Mouse (Mus musculus): ENCODE results near the gene Gm47995. TPM values are rescaled to one million over a fixed set of nuclear protein-coding genes. Genes with fewer than 3 reads are reported as not detected.

Gm47995 gene
- total RNA-seq, 1 experiment from 2014 or later: not detected

DNA sequence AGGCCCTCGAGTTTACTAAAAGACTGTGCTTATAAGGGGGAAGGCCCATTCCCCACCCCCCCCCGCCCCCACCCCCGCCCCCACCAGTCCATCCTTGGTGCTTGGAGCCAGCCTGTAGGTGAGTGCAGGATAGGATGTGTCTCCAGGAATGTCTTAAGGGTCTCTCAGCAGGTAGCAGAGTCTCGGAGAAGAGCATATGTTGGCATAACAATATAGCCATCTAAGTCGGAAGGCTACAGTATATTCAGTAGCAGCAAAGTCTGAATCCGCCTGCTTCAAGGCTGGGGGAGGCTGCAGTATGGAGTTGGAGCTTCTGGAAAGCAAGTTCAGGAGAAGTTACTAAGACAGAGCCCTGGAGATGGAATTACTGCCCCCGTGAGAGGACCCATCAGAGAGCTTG lies 21.9 kb downstream of the Gm47995 start:
- no peak for ATAC-seq (ENCODE audit: extremely low read depth, insufficient number of reproducible peaks, low FRiP score, poor library complexity, severe bottlenecking)

DNA sequence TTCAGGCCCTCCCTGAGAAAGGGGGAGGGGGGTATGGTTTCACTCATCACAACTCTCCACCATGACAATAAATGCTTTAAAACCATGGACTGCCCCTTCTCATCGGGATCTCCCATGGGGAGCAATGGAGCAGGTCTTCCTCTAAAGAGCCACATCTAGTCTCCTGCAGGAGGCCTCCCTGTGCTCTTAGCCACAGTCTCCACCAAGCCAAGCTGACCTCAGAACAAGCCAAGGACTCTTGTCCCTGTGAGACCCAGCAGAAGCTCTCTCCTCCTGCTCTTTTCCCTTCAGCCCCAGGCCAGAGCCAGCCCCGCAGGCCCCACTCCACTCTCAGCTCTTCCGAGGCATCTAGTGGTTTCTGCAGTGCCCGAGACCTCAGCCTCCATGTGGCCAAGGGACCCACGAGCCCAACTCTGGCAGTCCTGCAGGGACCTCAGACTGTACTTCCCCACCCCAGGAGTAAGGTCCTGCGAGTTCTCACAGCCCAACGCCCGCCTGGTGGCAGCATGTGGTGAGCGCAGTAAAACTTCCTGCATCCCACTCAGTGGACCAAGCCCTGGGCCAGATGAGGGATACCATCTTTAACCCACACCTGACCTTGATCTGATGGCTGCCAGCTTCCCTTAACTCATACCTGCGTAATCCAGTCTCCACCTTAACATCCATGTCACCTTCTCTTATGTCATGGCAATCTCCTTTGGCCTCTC lies 24.5 kb downstream of the Gm47995 start:
- ATAC-seq (ENCODE audit: extremely low read depth, insufficient number of reproducible peaks, low FRiP score, poor library complexity, severe bottlenecking): 0 out of 2 replicates have a peak, but pooled peaks have one; percentile 19

DNA sequence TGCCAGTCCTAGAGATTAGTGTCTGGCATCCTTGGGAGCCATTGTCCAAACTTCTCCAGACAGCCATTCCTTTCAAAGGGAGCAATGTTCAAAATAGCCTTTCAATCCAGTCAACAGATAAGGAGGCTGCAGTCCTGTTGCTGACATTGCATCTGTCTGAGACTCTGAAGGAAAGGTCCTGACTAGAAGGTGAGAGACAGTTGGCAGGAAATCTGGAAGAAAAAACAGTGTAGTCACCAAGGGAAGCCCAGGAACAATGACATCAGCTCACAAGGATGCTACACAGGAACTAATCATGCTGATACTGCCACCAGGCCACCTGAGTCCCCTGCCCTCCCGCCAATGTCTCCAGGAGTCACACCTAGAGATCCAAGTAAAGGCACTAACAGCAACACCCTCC lies 25.1 kb downstream of the Gm47995 start:
- no peak for ATAC-seq (ENCODE audit: extremely low read depth, insufficient number of reproducible peaks, low FRiP score, poor library complexity, severe bottlenecking)

DNA sequence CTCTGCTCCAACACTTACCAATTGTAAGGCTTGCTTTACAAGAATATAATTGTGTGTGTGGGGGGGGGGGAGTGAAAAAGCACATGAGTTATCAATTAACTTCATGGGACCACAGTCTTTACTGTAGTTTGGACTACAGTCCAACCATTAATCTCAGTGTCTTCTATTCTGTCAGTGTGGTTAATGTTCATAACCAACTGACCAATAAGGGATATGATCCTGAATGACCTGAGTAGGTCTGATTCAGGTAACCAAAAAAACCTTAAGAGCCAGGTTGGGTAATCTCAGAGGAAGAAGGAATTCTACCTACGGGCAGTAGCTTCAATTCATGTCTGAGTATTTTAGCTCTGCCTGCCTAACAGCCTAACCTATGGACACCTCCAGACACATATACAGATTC lies 26.3 kb downstream of the Gm47995 start:
- ATAC-seq (ENCODE audit: extremely low read depth, insufficient number of reproducible peaks, low FRiP score, poor library complexity, severe bottlenecking): no peak

- ATAC-seq (ENCODE audit: extremely low read depth, insufficient number of reproducible peaks, low FRiP score, poor library complexity, severe bottlenecking): no peak
These were observed 29.3 kb downstream of the Gm47995 start for GRCm38 (mm10) chr1:151227506-151227905.

DNA sequence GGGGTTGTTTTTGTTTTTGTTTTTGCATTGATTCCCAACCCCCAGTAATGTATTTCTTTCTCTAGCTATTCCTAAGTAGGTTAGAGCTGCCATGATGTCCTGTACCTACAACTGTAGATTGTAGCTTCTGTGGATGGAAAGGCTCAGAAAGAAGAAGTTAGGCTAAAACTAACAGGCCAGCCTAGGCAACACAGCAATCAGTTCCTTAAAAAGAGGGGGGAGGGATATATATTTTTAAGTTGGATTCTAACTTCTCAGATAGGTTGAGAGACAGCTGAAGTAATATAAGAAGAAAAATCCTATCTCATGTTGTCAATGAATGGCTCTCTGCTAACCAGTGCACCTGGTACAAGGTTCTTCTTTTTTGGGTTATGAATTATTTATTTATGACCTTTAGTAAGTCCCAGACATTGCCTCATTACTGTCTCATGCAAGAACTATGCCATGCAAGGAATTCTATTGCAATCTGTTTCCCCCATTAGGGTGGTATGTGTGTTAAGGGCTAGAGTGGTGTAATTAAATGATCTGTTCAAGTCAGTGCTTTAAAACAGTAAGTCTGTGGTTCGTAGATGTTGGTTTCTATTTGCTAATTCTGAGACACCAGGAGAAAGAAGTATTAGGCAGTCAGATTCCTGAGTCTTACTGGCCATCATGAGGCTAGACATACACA lies 30.2 kb downstream of the Gm47995 start:
- no peak for ATAC-seq (ENCODE audit: extremely low read depth, insufficient number of reproducible peaks, low FRiP score, poor library complexity, severe bottlenecking)

DNA sequence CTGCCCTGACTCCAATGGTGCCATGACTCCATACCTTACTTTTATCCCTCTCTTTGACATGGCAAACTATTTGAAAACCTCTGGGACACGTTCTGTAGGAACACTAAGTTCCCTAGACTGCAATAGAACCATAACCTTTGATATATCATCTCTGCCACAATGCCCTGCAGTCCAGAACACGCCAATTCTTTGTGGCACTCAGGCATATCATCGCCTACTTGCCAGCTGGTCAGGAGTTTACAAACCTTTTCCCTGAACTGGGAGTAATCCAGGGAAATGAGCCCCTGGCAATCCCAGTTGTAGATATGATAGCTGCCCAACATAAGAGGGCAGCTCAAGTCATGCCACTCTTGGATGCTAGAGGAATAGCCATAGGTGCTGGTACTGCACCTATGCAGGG lies 34.1 kb downstream of the Gm47995 start:
- no peak for ATAC-seq (ENCODE audit: extremely low read depth, insufficient number of reproducible peaks, low FRiP score, poor library complexity, severe bottlenecking)

- no peak for ATAC-seq (ENCODE audit: extremely low read depth, insufficient number of reproducible peaks, low FRiP score, poor library complexity, severe bottlenecking)
These were observed 35.5 kb downstream of the Gm47995 start for GRCm38 (mm10) chr1:151233756-151234155.

- ATAC-seq (ENCODE audit: extremely low read depth, insufficient number of reproducible peaks, low FRiP score, poor library complexity, severe bottlenecking): no peak
These were observed 37.3 kb downstream of the Gm47995 start for GRCm38 (mm10) chr1:151235574-151235973.

DNA sequence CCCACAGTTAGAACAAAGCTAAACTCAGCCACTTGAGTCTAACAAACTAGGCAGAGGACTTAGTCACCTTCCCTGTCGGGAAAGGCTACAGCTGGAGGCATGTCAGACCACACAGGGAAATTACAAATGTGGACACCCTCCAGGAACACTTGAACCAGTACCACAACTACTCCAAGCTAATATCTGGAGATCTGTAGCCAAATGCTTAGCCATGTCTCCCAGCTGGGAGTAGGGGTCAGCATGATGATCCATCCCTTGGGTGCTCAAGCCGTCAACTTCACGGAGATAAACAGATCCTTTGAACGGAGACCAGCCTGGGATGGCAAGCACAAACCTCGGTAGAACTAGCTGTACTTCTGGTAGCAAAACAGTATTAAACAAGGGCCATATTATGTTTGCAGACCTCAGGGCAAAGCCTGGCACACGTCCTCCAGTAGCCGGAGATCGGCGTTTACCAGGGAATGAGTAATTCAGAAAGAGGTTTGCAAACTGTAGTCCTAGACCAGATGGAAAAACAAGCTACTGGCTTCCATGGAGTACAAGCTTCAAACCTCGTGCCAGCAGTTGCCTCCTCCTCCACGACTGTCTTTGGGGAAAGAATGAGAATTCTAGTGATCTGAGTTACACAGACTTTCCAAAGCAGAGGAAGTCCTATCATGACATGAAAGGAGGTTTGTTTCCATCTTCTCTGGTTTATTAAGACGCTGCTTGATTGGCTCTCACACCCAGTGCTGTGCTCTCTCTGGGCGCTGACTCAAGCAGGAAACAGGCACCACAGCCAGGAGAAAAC lies 38.1 kb downstream of the Gm47995 start:
- ATAC-seq (ENCODE audit: extremely low read depth, insufficient number of reproducible peaks, low FRiP score, poor library complexity, severe bottlenecking): no peak

- no peak for ATAC-seq (ENCODE audit: extremely low read depth, insufficient number of reproducible peaks, low FRiP score, poor library complexity, severe bottlenecking)
These were observed 39.5 kb downstream of the Gm47995 start for GRCm38 (mm10) chr1:151237780-151238179.

DNA sequence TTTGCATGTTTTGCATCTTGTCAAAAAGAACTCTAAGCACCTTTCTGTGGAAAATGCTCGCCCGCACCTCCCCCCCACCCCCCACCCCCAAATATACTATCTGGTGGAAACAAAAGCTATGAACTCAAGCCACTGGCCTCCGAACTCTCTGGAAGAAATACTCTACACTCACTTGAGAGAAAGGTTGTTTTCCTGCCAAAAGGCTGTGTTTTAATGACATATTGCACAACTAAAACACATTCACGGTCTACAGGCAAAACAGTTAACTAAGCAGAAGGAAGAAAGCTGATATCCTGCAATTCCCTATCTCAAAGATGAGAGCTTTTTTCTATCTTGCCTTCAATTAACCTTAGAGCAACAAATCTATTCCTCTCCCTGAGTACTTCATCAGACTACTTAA lies 45.1 kb downstream of the Gm47995 start:
- ATAC-seq (ENCODE audit: extremely low read depth, insufficient number of reproducible peaks, low FRiP score, poor library complexity, severe bottlenecking): no peak

DNA sequence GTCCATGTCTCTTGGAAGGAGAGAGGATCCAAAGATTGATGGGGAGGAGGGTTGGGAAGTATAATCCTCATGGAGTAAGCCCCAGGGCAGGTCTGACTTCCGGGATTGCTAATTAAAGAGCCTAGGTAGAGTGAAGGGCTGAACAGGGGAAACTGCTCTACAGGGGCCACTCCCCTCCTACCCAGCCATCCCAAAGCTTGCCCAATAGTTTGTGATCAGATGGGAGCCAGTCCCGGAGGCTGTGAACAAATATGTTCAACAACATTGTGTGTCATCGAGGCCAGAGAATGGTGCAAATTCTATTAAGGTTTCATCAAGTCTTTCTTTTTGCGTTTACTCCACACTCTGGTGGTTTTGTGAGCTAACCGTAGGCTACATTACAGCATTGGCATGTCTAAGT lies 45.8 kb downstream of the Gm47995 start:
- no peak for ATAC-seq (ENCODE audit: extremely low read depth, insufficient number of reproducible peaks, low FRiP score, poor library complexity, severe bottlenecking)

GRCm38 (mm10) chr1:151244761-151245160 lies 46.5 kb downstream of the Gm47995 start:
- 0 out of 2 replicates have a peak, but pooled peaks have one; percentile 47 for ATAC-seq (ENCODE audit: extremely low read depth, insufficient number of reproducible peaks, low FRiP score, poor library complexity, severe bottlenecking)

GRCm38 (mm10) chr1:151245165-151245564 lies 46.9 kb downstream of the Gm47995 start:
- ATAC-seq (ENCODE audit: extremely low read depth, insufficient number of reproducible peaks, low FRiP score, poor library complexity, severe bottlenecking): no peak

GRCm38 (mm10) chr1:151245846-151246245 lies 47.6 kb downstream of the Gm47995 start:
- no peak for ATAC-seq (ENCODE audit: extremely low read depth, insufficient number of reproducible peaks, low FRiP score, poor library complexity, severe bottlenecking)

All from neutrophil, adult 5-6 weeks (primary cell).